Mouse (Mus musculus): Measurements from ENCODE around the gene Zp3. TPM values are rescaled to one million over a fixed set of nuclear protein-coding genes. Genes with fewer than 3 reads are reported as not detected.

The Zp3 gene
- polyA plus RNA-seq, 1 experiment from 2014 or later, result not detected

- WGBS, result 10% methylated on average over 24 of the region's 24 CpGs
- no peak for DNase-seq (ENCODE audit: low spot score)
- Histone ChIP-seq H3K27me3 (ENCODE audit: insufficient read depth, poor library complexity, severe bottlenecking) (peaks cover 20% of the 10 kb centered on the region), H3K36me3 (no peaks in the 10 kb centered on the region), H3K4me3 (peak overlapping the region; percentile 18; the same call in 1 of the 2 replicates), H3K27ac (no peak overlapping the region), H3K4me1 (replicated peaks) (peaks cover 32% of the 10 kb centered on the region), H3K9me3 (no peaks in the 10 kb centered on the region)
Observed at GRCm38 (mm10) chr5:135965501-135965930, 14.4 kb upstream of the Zp3 start.

GRCm38 (mm10) chr5:135966866-135967265 lies 13.0 kb upstream of the Zp3 start:
- WGBS, result 62% methylated on average over 9 of the region's 9 CpGs
- no peaks in the 10 kb centered on the region for H3K36me3 ChIP-seq
- peaks cover 20% of the 10 kb centered on the region for H3K27me3 ChIP-seq (ENCODE audit: insufficient read depth, poor library complexity, severe bottlenecking)
- no peak overlapping the region for H3K27ac ChIP-seq
- peaks cover 20% of the 10 kb centered on the region for H3K4me1 ChIP-seq (replicated peaks)
- no peaks in the 10 kb centered on the region for H3K9me3 ChIP-seq
- no peak for DNase-seq (ENCODE audit: low spot score)
- H3K4me3 ChIP-seq, result no peak overlapping the region

GRCm38 (mm10) chr5:135968781-135969180 lies 11.1 kb upstream of the Zp3 start:
- DNase-seq (ENCODE audit: low spot score), result peak; percentile 54
- 56% methylated on average over 1 of the region's 1 CpGs for WGBS
- Histone ChIP-seq H3K4me3 (no peak overlapping the region), H3K27me3 (ENCODE audit: insufficient read depth, poor library complexity, severe bottlenecking) (peaks cover 20% of the 10 kb centered on the region), H3K36me3 (no peaks in the 10 kb centered on the region), H3K4me1 (replicated peaks) (peaks cover 6% of the 10 kb centered on the region; the same call in 1 of the 2 replicates), H3K9me3 (no peaks in the 10 kb centered on the region), H3K27ac (no peak overlapping the region)

- Histone ChIP-seq H3K4me3 (no peak overlapping the region), H3K4me1 (replicated peaks) (peaks cover 13% of the 10 kb centered on the region), H3K27ac (no peak overlapping the region), H3K36me3 (no peaks in the 10 kb centered on the region), H3K9me3 (no peaks in the 10 kb centered on the region), H3K27me3 (ENCODE audit: insufficient read depth, poor library complexity, severe bottlenecking) (peaks cover 8% of the 10 kb centered on the region)
- 83% methylated on average over 6 of the region's 6 CpGs for WGBS
- no peak for DNase-seq (ENCODE audit: low spot score)
Observed at GRCm38 (mm10) chr5:135970247-135970646, 9.7 kb upstream of the Zp3 start.

GRCm38 (mm10) chr5:135971876-135972275 lies 8.0 kb upstream of the Zp3 start:
- no peak overlapping the region for H3K27ac ChIP-seq
- H3K4me1 ChIP-seq (replicated peaks), result peaks cover 7% of the 10 kb centered on the region
- H3K4me3 ChIP-seq, result no peak overlapping the region
- H3K9me3 ChIP-seq, result no peaks in the 10 kb centered on the region
- 86% methylated on average over 7 of the region's 7 CpGs for WGBS
- no peaks in the 10 kb centered on the region for H3K27me3 ChIP-seq (ENCODE audit: insufficient read depth, poor library complexity, severe bottlenecking)
- DNase-seq (ENCODE audit: low spot score), result no peak
- H3K36me3 ChIP-seq, result no peaks in the 10 kb centered on the region

GRCm38 (mm10) chr5:135974365-135974764 lies 5.5 kb upstream of the Zp3 start, which contains the start of gene Ssc4d:
TSS of gene Ssc4d (minus strand) at chr5:135974531.
- Histone ChIP-seq H3K36me3 (no peaks in the 10 kb centered on the region), H3K9me3 (no peaks in the 10 kb centered on the region), H3K4me1 (replicated peaks) (peaks cover 7% of the 10 kb centered on the region), H3K27me3 (ENCODE audit: insufficient read depth, poor library complexity, severe bottlenecking) (no peaks in the 10 kb centered on the region), H3K4me3 (peak within 1 kb of the TSS; percentile 28; the same call in 1 of the 2 replicates), H3K27ac (peak within 1 kb of the TSS; percentile 53; the same call in 1 of the 2 replicates)
- 18% methylated on average over 9 of the region's 9 CpGs for WGBS
- DNase-seq (ENCODE audit: low spot score), result no peak

- DNase-seq (ENCODE audit: low spot score), result no peak
- Histone ChIP-seq H3K4me1 (replicated peaks) (peaks cover 7% of the 10 kb centered on the region), H3K36me3 (no peaks in the 10 kb centered on the region), H3K4me3 (no peak overlapping the region), H3K27me3 (ENCODE audit: insufficient read depth, poor library complexity, severe bottlenecking) (no peaks in the 10 kb centered on the region), H3K9me3 (no peaks in the 10 kb centered on the region), H3K27ac (no peak overlapping the region)
- WGBS, result 90% methylated on average over 8 of the region's 8 CpGs
Observed at GRCm38 (mm10) chr5:135975893-135976668, 3.8 kb upstream of the Zp3 start.

GRCm38 (mm10) chr5:135979381-135979780 lies 518 bp upstream of the Zp3 start:
- no peaks in the 10 kb centered on the region for H3K27me3 ChIP-seq (ENCODE audit: insufficient read depth, poor library complexity, severe bottlenecking)
- no peak for DNase-seq (ENCODE audit: low spot score)
- no peaks in the 10 kb centered on the region for H3K9me3 ChIP-seq
- peaks cover 3% of the 10 kb centered on the region for H3K4me1 ChIP-seq (replicated peaks)
- 85% methylated on average over 5 of the region's 5 CpGs for whole genome bisulfite sequencing
- no peak overlapping the region for H3K27ac ChIP-seq
- H3K36me3 ChIP-seq, result no peaks in the 10 kb centered on the region
- no peak overlapping the region for H3K4me3 ChIP-seq

- Histone ChIP-seq H3K9me3 (no peaks in the 10 kb centered on the region), H3K27me3 (ENCODE audit: insufficient read depth, poor library complexity, severe bottlenecking) (no peaks in the 10 kb centered on the region), H3K36me3 (no peaks in the 10 kb centered on the region), H3K4me1 (replicated peaks) (0 out of 2 replicates have a peak, but pooled peaks cover 3% of the 10 kb centered on the region), H3K4me3 (no peak overlapping the region), H3K27ac (no peak overlapping the region)
- WGBS, result 39% methylated on average over 6 of the region's 6 CpGs
- DNase-seq (ENCODE audit: low spot score), result peak; percentile 70
Observed at GRCm38 (mm10) chr5:135982398-135982797, 2.5 kb downstream of the Zp3 start.

- WGBS, result 65% methylated on average over 6 of the region's 6 CpGs
- no peaks in the 10 kb centered on the region for H3K36me3 ChIP-seq
Observed at GRCm38 (mm10) chr5:135984546-135985044, 4.7 kb downstream of the Zp3 start.

GRCm38 (mm10) chr5:135987248-135987647 lies 7.3 kb downstream of the Zp3 start:
- WGBS, result 58% methylated on average over 11 of the region's 11 CpGs
- no peak overlapping the region for H3K27ac ChIP-seq
- peak; percentile 22 for DNase-seq (ENCODE audit: low spot score)
- H3K4me1 ChIP-seq (replicated peaks), result 0 out of 2 replicates have a peak, but pooled peaks cover 6% of the 10 kb centered on the region
- no peak overlapping the region for H3K4me3 ChIP-seq
- no peaks in the 10 kb centered on the region for H3K27me3 ChIP-seq (ENCODE audit: insufficient read depth, poor library complexity, severe bottlenecking)
- no peaks in the 10 kb centered on the region for H3K36me3 ChIP-seq
- H3K9me3 ChIP-seq, result no peaks in the 10 kb centered on the region

More at GRCm38 (mm10) chr5:135984546-135985044, 4.7 kb downstream of the Zp3 start:
- H3K4me1 ChIP-seq (replicated peaks), result 0 out of 2 replicates have a peak, but pooled peaks cover 6% of the 10 kb centered on the region
- no peak overlapping the region for H3K4me3 ChIP-seq
- no peak for DNase-seq (ENCODE audit: low spot score)
- H3K9me3 ChIP-seq, result no peaks in the 10 kb centered on the region
- H3K27me3 ChIP-seq (ENCODE audit: insufficient read depth, poor library complexity, severe bottlenecking), result no peaks in the 10 kb centered on the region
- no peak overlapping the region for H3K27ac ChIP-seq

- H3K27ac ChIP-seq, result no peak overlapping the region
- peaks cover 11% of the 10 kb centered on the region for H3K4me1 ChIP-seq (replicated peaks)
- H3K9me3 ChIP-seq, result no peaks in the 10 kb centered on the region
- no peaks in the 10 kb centered on the region for H3K27me3 ChIP-seq (ENCODE audit: insufficient read depth, poor library complexity, severe bottlenecking)
- DNase-seq (ENCODE audit: low spot score), result no peak
- 70% methylated on average over 5 of the region's 5 CpGs for WGBS
- no peaks in the 10 kb centered on the region for H3K36me3 ChIP-seq
- H3K4me3 ChIP-seq, result no peak overlapping the region
Observed at GRCm38 (mm10) chr5:135990601-135991000, 10.7 kb downstream of the Zp3 start.

- H3K4me3 ChIP-seq, result no peak overlapping the region
- H3K4me1 ChIP-seq (replicated peaks), result peaks cover 15% of the 10 kb centered on the region
- no peak overlapping the region for H3K27ac ChIP-seq
- 66% methylated on average over 5 of the region's 5 CpGs for WGBS
- no peaks in the 10 kb centered on the region for H3K27me3 ChIP-seq (ENCODE audit: insufficient read depth, poor library complexity, severe bottlenecking)
- no peak for DNase-seq (ENCODE audit: low spot score)
- peaks cover 24% of the 10 kb centered on the region for H3K36me3 ChIP-seq
- no peaks in the 10 kb centered on the region for H3K9me3 ChIP-seq
Observed at GRCm38 (mm10) chr5:135993381-135993965, 13.6 kb downstream of the Zp3 start.
